Mouse (Mus musculus): ENCODE measurements around the gene Tmem247. TPM values are rescaled to one million over a fixed set of nuclear protein-coding genes. Genes with fewer than 3 reads are reported as not detected.

The Tmem247 gene
- polyA plus RNA-seq, 1 experiment from 2014 or later: not detected

- no peaks in the 10 kb centered on the region for H3K27me3 ChIP-seq (ENCODE audit: insufficient read depth, low read length)
- H3K4me3 ChIP-seq (replicated peaks; ENCODE audit: low read depth, low read length): peak overlapping the region; percentile 84
- WGBS: 0% methylated on average over 21 of the region's 26 CpGs
- no peaks in the 10 kb centered on the region for H3K9me3 ChIP-seq (replicated peaks; ENCODE audit: low read length)
- TF ChIP-seq CTCF (IDR thresholded peaks at IDR 0.05; ENCODE audit: low read depth): no peak
- peak overlapping the region; percentile 88 for H3K4me2 ChIP-seq (ENCODE audit: low read length)
- H3K36me3 ChIP-seq (ENCODE audit: insufficient read depth, low read length): no peaks in the 10 kb centered on the region
- H3K9ac ChIP-seq (ENCODE audit: low read depth, low read length): peak overlapping the region; percentile 92
- peak; percentile 48 for DNase-seq (ENCODE audit: low spot score)
- peaks cover 9% of the 10 kb centered on the region; the same call in 1 of the 2 replicates for H3K4me1 ChIP-seq (replicated peaks; ENCODE audit: insufficient read depth, low read length)
- peak; percentile 22; the same call in 1 of the 2 replicates for ATAC-seq (replicated peaks; ENCODE audit: low FRiP score, low read depth)
- peak overlapping the region; percentile 95 for H3K27ac ChIP-seq
Measured at GRCm38 (mm10) chr17:86963586-86963902, 46.4 kb downstream of the Tmem247 start.

GRCm38 (mm10) chr17:86964041-86964440 is 46.9 kb downstream of the Tmem247 start:
- 2% methylated on average over 6 of the region's 6 CpGs for WGBS
- TF ChIP-seq CTCF (IDR thresholded peaks at IDR 0.05; ENCODE audit: low read depth): no peak

GRCm38 (mm10) chr17:86964502-86964901 is 47.4 kb downstream of the Tmem247 start:
- no peak for TF ChIP-seq CTCF (IDR thresholded peaks at IDR 0.05; ENCODE audit: low read depth)
- DNase-seq (ENCODE audit: low spot score) (peak; percentile 98), ATAC-seq (replicated peaks; ENCODE audit: low FRiP score, low read depth) (peak; percentile 53)
- no peaks in the 10 kb centered on the region for H3K9me3 ChIP-seq (replicated peaks; ENCODE audit: low read length)
- peak overlapping the region; percentile 92 for H3K9ac ChIP-seq (ENCODE audit: low read depth, low read length)
- WGBS: 1% methylated on average over 10 of the region's 10 CpGs
- H3K4me3 ChIP-seq (replicated peaks; ENCODE audit: low read depth, low read length): peak overlapping the region; percentile 84
- peaks cover 9% of the 10 kb centered on the region; the same call in 1 of the 2 replicates for H3K4me1 ChIP-seq (replicated peaks; ENCODE audit: insufficient read depth, low read length)
- no peaks in the 10 kb centered on the region for H3K36me3 ChIP-seq (ENCODE audit: insufficient read depth, low read length)
- H3K27ac ChIP-seq: peak overlapping the region; percentile 95
- no peaks in the 10 kb centered on the region for H3K27me3 ChIP-seq (ENCODE audit: insufficient read depth, low read length)
- H3K4me2 ChIP-seq (ENCODE audit: low read length): peak overlapping the region; percentile 88

More at GRCm38 (mm10) chr17:86964041-86964440, 46.9 kb downstream of the Tmem247 start:
- Histone ChIP-seq H3K4me1 (replicated peaks; ENCODE audit: insufficient read depth, low read length) (peaks cover 9% of the 10 kb centered on the region; the same call in 1 of the 2 replicates), H3K36me3 (ENCODE audit: insufficient read depth, low read length) (no peaks in the 10 kb centered on the region), H3K4me3 (replicated peaks; ENCODE audit: low read depth, low read length) (peak overlapping the region; percentile 84), H3K9ac (ENCODE audit: low read depth, low read length) (peak overlapping the region; percentile 92), H3K4me2 (ENCODE audit: low read length) (peak overlapping the region; percentile 88), H3K27ac (peak overlapping the region; percentile 95), H3K27me3 (ENCODE audit: insufficient read depth, low read length) (no peaks in the 10 kb centered on the region), H3K9me3 (replicated peaks; ENCODE audit: low read length) (no peaks in the 10 kb centered on the region)
- DNase-seq (ENCODE audit: low spot score) (peak; percentile 41), ATAC-seq (replicated peaks; ENCODE audit: low FRiP score, low read depth) (no peak)

GRCm38 (mm10) chr17:86965121-86965520 is 48.0 kb downstream of the Tmem247 start:
- H3K9ac ChIP-seq (ENCODE audit: low read depth, low read length): 0 out of 2 replicates have a peak overlapping the region, but pooled peaks have one; percentile 19
- WGBS: 75% methylated on average over 8 of the region's 8 CpGs
- H3K4me1 ChIP-seq (replicated peaks; ENCODE audit: insufficient read depth, low read length): peaks cover 9% of the 10 kb centered on the region; the same call in 1 of the 2 replicates
- ATAC-seq (replicated peaks; ENCODE audit: low FRiP score, low read depth) (no peak), DNase-seq (ENCODE audit: low spot score) (no peak)
- TF ChIP-seq CTCF (IDR thresholded peaks at IDR 0.05; ENCODE audit: low read depth): no peak
- peak overlapping the region; percentile 8; the same call in 1 of the 2 replicates for H3K4me3 ChIP-seq (replicated peaks; ENCODE audit: low read depth, low read length)
- H3K36me3 ChIP-seq (ENCODE audit: insufficient read depth, low read length): 0 out of 2 replicates have a peak, but pooled peaks cover 3% of the 10 kb centered on the region
- no peaks in the 10 kb centered on the region for H3K27me3 ChIP-seq (ENCODE audit: insufficient read depth, low read length)
- H3K9me3 ChIP-seq (replicated peaks; ENCODE audit: low read length): no peaks in the 10 kb centered on the region
- H3K4me2 ChIP-seq (ENCODE audit: low read length): peak overlapping the region; percentile 88
- H3K27ac ChIP-seq: peak overlapping the region; percentile 73

GRCm38 (mm10) chr17:86966040-86966439 is 48.9 kb downstream of the Tmem247 start:
- H3K27me3 ChIP-seq (ENCODE audit: insufficient read depth, low read length): no peaks in the 10 kb centered on the region

GRCm38 (mm10) chr17:86967048-86967447 is 49.9 kb downstream of the Tmem247 start:
- Histone ChIP-seq H3K9me3 (replicated peaks; ENCODE audit: low read length) (no peaks in the 10 kb centered on the region), H3K4me3 (replicated peaks; ENCODE audit: low read depth, low read length) (no peak overlapping the region), H3K27me3 (ENCODE audit: insufficient read depth, low read length) (no peaks in the 10 kb centered on the region), H3K4me1 (replicated peaks; ENCODE audit: insufficient read depth, low read length) (peaks cover 5% of the 10 kb centered on the region; the same call in 1 of the 2 replicates), H3K27ac (no peak overlapping the region), H3K4me2 (ENCODE audit: low read length) (no peak overlapping the region), H3K9ac (ENCODE audit: low read depth, low read length) (no peak overlapping the region), H3K36me3 (ENCODE audit: insufficient read depth, low read length) (0 out of 2 replicates have a peak, but pooled peaks cover 6% of the 10 kb centered on the region)
- 85% methylated on average over 12 of the region's 12 CpGs for WGBS
- no peak for DNase-seq (ENCODE audit: low spot score)
- ATAC-seq (replicated peaks; ENCODE audit: low FRiP score, low read depth): no peak
- no peak for TF ChIP-seq CTCF (IDR thresholded peaks at IDR 0.05; ENCODE audit: low read depth)

More at GRCm38 (mm10) chr17:86966040-86966439, 48.9 kb downstream of the Tmem247 start:
- H3K27ac ChIP-seq: no peak overlapping the region
- H3K4me2 ChIP-seq (ENCODE audit: low read length): no peak overlapping the region
- TF ChIP-seq CTCF (IDR thresholded peaks at IDR 0.05; ENCODE audit: low read depth): no peak; the same call in 1 of the 2 replicates
- no peak for DNase-seq (ENCODE audit: low spot score)
- WGBS: 76% methylated on average over 10 of the region's 10 CpGs
- H3K9me3 ChIP-seq (replicated peaks; ENCODE audit: low read length): no peaks in the 10 kb centered on the region
- no peak overlapping the region for H3K4me3 ChIP-seq (replicated peaks; ENCODE audit: low read depth, low read length)
- peaks cover 9% of the 10 kb centered on the region; the same call in 1 of the 2 replicates for H3K4me1 ChIP-seq (replicated peaks; ENCODE audit: insufficient read depth, low read length)
- ATAC-seq (replicated peaks; ENCODE audit: low FRiP score, low read depth): no peak
- 0 out of 2 replicates have a peak, but pooled peaks cover 6% of the 10 kb centered on the region for H3K36me3 ChIP-seq (ENCODE audit: insufficient read depth, low read length)
- no peak overlapping the region for H3K9ac ChIP-seq (ENCODE audit: low read depth, low read length)
